Mouse (Mus musculus) c-Kit-positive CD71-positive TER-119-negative erythroid progenitor cells, embryonic 14.5 days (primary cell): ENCODE results near the gene Fkrp.
A peak's percentile ranks its signal among the peaks of the same experiment; 100 is the strongest.

Source experiments
- DNase-seq: peaks from one replicate; pipeline ENCODE4 v3.0.0-alpha.2; 2013; ENCODE audit warnings: low read depth

The Fkrp gene

DNA sequence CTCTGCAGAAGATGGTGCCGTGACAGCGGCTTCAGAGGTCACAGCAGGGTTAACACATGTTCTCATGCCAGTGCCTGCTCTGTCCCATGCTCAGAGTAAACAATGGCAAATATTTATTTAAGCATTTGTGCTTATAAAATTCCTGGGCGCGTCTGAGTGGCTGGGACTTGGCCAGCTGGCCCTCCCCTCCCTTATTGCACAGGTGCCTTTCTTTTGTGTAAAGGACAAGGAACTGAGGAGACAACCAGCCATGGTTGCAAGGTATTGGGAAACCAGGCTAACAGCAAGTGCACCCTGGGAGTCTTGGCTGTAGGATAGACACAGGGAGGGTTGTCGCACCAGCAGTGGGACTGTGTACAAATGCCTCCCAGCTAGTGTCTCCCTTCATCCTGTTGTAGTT lies 24.2 kb downstream of the Fkrp start:
- DNase-seq, result no peak

DNA sequence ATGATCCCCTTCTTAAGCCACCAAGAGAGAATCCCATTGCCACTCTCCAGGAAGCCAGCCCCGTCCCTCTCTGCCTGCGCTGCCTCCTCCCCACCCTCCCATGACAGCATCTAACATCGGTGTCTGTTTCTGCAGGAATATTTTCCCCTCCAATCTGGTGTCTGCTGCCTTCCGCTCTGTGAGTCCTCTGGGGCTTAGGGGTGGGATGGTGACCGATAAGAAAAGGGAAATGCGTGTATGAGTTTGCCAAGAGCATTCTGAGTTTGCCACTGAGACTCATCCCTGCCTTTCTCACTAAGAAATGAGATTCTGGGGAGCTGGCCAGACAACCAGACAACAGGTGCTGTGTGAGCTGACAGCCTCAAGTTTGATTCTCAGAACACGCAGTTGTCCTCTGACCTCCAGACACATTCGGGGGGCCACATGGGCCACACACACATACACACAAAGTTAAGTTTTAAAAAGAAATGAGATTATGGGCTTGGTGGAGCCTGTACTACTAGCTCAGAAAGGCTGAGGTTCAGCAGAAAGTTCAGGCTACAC lies 30.9 kb downstream of the Fkrp start:
- DNase-seq, result no peak

DNA sequence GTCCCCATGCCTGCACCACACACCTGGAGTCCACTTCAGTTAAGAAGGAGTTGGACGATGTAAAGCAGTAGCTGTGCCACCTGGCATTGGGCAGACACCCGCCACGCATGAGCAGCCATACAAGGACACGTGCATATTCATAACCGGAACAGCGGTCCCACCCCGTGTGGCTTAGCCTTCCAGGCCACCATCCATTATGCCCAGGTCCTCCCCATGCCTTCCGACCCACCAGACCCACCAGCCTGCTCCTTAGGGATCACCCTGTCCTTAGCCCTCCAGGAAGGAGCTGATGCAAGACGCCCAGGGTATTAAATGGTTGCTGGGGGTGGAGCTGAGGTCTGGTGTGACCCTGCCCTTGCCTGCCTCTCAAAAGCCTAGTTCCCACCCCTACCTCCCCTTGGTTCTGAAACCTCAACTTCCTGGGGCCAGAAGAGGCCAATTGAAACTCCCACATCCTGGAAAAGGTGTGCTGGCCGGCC lies 32.0 kb downstream of the Fkrp start:
- DNase-seq, result no peak

DNA sequence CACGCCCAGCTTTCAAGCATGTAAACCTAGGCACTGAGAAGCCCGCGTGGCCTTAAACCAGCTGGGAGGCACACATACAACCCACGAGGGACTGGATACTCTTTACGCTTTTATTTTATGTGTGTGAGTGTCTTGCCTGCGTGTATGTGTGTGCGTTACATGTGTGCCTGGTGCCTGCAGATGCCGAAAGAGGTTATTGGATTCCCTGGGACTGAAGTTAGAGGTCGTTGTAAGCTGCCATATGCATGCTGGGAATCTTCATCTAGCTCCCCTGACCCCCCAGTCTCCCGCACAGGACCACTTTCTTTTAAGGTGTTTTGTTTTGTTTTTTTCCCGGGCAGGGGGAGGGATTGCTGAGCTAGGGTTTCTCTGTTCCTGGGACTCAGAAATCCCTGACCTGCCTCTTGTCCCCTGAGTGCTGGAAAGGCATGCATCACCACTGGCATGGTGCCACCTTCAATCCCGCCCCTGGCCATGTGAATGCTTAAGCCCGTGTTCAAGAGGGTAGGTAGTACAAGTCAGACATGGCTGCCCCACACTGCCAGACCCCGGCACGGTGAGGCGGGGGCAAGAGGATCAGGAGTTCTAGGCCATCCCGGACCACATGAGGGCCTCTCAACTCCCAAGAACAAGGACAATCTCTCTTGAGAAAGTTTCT lies 32.6 kb downstream of the Fkrp start:
- no peak for DNase-seq

DNA sequence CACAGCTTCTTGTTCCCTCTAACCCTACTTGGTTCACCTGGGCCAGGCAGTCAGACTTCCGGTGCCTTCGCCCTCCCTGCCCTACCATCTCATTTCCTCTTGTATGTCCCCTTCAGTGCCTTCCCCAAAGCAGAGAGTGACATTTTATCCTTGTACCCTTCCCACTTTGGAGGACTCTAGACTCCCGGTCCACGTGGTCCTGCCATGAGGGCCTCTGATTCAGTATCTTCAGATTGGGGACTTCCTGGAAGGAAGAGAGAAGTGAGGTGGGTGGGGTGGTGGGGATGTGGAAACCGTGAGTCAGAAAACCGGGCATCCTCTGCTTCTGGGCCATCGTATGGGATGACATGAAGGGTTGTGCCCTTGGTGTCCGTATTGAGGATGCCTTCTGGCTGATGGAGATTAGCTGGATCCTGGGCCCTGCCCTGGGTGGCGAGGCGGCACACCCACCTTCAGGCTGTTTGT lies 33.3 kb downstream of the Fkrp start:
- DNase-seq, result peak; percentile 77

DNA sequence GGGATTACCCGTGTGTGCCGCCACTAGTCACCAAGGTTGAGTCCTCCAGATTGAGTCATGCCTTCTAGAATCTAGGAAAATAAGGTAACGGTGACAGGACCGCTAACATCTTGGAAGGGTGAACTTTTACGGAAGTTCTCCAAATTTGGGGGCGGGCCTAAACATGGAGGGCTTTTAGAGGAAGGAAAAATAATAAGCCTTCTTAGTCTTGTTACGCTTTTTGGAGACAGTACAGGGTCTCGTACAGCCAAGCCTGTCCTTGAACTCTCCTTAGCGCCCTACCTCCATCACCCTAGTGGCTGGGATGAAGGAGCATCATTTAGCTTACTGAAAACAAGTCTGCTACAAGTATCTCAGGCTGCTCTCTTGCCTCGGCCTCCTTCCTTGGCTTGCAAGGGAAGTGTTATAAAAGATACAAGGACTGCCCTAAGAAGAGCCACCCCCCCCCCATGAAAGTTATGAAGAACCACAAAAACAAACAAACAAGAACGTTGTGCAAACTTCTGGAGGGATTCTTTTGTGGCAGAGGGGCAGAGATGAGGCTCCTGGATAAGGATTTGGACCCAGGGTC lies 33.9 kb downstream of the Fkrp start:
- DNase-seq, result peak; percentile 30

DNA sequence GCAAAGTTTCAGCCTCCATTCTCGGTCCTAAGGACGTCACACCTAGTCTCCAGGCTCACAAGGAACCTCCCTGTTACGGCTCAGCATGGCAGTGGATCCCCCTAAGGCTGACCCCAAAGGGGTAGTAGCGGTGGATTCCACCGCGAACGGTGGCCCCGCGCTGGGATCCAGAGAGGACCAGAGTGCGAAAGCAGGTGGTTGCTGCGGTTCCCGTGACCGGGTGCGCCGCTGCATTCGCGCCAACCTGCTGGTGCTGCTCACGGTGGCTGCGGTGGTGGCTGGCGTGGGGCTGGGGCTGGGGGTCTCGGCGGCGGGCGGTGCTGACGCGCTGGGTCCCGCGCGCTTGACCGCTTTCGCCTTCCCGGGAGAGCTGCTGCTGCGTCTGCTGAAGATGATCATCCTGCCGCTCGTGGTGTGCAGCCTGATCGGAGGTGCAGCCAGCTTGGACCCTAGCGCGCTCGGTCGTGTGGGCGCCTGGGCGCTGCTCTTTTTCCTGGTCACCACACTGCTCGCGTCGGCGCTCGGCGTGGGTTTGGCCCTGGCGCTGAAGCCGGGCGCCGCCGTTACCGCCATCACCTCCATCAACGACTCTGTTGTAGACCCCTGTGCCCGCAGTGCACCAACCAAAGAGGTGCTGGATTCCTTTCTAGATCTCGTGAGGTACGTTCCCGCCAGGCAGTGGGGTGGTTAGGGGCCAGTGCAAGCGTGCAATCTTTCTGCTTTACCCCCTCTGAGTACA lies 34.5 kb downstream of the Fkrp start:
- peak; percentile 37 for DNase-seq

DNA sequence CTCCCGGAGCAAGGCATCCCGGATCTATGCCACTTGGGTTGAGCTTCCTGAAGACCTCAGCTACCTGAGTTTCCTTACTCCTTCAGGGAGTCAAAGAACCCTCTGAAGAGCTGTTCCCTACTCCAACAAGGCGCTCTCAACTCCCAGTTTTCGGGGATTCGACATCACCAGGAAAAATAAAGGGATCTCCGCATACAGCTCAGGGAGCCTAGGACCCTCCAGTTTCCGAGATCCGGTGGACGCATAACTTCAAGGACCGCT lies 35.0 kb downstream of the Fkrp start:
- no peak for DNase-seq

DNA sequence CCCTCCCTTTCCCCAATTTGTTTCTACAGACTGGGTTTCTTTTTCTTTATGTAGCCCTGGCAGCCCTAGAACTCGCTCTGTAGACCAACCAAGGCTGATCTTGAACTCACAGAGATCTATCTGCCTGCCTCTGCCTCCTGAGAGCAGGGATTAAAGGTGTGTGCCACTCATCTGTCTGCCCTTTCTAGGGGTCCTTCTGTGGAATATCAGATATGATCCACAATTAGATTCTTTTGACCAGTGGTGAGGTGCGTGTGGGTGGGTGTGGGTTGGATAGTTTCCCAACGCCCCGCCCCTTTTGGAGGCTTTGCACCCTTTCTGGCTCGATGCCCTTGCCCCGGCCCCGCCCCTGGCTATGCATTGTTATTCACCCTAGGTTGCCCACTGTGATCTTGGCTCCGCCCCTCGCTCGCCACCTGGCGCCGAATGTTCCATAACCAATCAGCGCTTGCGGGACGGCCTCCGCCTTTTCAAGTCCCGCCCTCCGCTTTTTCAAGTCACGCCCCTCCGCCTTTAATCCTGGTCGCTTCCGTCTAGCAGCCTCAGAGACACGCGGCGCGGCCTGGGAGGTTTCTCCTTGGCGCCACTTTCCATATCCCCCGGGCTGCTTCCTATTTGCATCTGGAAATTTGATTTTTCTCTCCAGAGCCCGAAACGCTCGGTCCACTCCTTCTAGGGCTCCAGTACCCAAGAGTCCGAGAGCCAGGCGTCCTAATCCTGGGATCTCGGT lies 35.5 kb downstream of the Fkrp start, which contains the start of gene Slc1a5:
Gene Slc1a5, plus strand, starts transcription at position 516 of the 730 bp plus-strand sequence.
- DNase-seq, result peak; percentile 96

DNA sequence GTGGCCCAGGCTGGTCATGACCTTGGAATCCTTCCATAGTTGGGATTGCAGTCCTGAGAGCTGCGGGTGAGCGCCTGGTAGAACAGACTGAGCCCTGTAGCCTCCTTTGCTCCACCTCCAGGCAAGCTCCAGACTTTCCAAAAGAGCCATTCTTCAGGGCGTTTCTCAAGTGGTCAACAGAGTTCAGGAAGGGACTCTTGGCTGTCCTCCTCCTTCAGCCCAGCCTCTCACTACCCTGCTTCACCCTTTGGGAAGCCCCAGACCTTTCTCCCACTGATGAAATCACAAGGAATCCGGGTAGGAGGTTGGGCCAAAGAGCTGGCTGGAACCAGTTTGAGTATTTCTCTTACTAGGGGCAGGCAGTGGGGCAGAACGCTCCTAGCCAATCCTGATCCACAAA lies 36.5 kb downstream of the Fkrp start:
- no peak for DNase-seq

DNA sequence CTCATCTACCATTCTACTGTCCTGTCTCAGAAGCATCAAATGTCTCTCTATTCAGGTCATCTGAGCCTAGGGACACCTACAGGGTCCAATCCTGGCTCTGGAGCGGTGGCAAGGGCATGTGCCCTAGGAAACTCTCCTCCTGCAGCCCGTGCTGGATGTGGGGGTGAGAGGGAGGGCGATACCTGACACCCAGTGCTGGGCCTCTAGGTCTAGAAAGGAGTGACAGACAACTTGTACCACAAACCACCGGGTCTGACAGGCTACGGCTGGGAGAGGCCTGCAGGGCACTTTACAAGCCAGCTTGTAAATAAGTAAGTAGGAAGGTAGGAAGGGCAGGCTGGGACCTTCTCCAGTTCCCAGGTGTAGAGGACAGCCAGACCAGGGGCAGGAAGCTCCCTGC lies 40.6 kb downstream of the Fkrp start:
- no peak for DNase-seq

DNA sequence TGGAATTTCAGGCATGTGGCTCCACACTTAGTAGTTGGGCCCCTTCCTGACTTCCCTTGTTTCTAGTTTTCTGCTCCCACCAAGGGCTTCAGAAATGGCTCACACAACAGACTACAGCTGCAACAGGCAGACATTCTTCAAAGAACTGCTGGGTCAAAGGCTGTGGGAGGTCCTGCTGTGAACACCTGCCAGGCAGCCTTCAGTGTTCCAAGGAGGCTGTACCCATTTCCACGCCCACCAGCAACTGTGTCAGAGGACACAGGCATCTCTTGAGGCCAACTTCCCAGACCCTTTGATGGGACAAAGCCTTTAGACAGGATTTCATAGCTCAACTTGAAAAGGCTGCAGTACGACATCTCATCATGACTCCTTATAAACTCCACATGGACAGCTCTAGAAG lies 50.1 kb downstream of the Fkrp start:
- DNase-seq, result no peak

DNA sequence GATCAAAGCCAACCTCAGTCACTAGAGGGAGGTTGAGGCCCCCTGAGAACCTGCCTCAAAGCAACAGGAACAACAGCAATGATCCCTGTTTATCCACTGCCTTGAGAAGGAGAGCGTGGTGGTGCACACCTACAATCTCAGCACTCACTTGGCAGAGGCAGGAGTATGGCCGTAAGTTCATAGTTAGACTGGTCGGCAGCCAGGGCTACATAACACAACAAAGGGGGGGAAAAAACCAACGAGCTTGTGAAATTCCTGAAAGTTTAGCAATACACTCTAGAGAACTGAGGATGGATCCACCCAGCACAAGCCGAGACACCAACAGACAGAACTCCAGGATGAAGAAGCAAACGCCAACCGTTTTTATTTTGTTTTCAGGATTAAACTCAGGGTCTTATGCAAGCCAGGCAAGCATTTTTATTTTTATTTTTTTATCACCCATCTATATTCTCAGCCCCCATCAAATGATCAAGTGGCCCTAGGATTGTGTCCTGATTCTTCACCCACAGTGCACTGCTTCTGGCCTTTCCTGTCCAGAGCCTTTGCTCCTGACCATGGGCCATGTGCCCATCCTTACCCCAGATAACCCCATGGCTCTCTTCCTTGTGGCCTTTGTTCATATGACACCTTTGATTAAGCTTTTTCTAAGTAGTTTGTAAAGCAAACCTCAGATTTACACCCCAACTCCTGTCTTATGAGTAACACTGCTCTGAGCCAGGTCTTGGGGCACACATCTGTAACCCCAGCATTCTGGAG lies 52.9 kb downstream of the Fkrp start:
- DNase-seq, result no peak

DNA sequence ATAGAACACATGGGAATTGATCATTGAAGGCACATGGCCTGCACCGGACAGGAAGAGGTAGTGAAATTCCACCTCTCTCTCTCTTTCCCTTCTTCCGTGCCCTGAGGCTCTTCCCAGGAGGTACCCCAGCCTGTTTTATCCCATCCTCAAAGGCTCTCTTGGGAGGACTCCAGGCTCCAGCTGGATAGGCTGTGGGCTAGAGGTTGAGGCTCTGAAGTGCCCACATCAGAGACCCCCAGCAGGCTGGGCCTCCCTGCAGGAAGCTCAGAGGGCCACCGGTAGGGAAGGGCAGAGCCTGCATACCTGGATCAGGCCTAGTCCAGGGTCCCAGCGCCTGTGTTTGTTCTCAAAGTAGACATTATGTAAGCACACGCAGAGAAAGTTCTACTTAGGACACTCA lies 54.9 kb downstream of the Fkrp start:
- no peak for DNase-seq

DNA sequence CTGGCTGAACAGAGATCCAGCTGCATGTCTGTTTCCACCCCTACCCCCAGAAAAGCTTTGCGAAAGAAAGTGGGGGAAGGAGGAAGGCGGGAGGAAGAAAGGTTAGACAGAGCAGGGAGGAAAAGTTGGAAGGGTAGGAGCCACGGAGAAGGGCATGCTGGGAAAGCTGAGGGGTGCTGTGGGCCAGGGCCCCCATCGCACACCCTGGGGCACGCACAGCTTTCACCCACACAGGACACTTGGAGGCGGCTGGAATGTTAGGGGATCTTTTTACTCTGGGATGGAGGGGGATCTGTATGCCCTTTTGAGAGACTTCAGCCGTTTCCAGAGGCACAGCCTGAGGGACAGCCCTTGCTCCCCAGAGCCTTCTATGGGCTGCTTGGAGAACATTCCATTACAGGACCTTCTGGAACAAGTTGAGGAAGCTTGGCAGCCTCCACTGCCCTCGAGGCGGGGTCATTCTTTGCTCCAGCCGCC lies 55.5 kb downstream of the Fkrp start:
- DNase-seq, result no peak

DNA sequence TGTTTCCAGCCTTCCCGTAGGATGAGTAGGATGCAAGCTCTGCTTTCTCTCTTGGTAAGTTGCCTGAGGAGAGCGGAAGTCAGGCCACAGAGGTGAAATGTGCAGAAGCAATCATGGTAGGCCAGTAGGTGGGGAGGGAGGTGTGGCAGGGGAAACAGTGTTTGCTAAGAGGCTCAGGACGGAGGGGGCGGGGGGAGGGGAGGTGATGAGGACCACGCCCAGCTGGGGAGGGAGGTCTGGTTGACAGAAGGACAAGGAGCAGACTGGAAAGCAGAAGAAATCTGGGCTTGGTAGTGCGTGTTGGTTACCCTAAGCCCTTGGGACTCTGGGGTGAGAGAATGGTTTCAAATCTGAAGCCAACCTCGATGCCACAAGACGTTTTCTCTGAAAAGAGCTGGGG lies 56.2 kb downstream of the Fkrp start:
- DNase-seq, result no peak
